ENCODE assay signal across 23 mouse cellular contexts in the genomic region with DNA sequence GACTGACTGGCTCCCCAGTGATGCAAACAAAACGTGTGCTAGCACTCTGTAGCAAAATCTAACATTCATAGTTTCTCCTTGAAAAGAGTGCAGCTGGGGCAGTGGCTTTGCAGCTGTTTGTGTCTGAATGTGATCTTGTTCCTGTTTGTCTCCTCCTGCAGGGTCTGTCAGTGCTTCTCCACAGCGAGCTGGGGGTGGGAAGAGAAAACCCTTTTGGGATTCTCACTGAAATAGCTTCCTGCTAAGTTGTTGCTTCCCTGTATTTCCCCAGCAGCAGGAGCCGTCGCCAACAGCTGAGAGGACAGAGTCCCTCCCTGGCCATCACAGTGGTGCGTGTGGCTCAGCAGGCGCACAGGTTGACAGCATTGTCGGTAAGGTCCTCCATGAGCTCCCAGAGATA. TPM values are rescaled to one million over a fixed set of nuclear protein-coding genes. Genes with fewer than 3 reads are reported as not detected.
DNase-seq lines count a peak whose midpoint lies in the region; ATAC-seq lines count a peak whose summit lies in the region.
"Had no signal": no experiment of that assay in that cellular context is flagged by ENCODE, and none has a peak within 500 bp of the region (broad histone marks: within the 10 kb centered on the region; RNA-seq: fewer than 3 reads in every experiment).

No protein-coding gene starts in this region.

- ATAC-seq in frontal cortex, adult (ENCODE audit: low TSS enrichment), result peak; percentile 41
- ATAC-seq: forebrain, embryonic 13.5 days; forebrain, embryonic 16.5 days; hindbrain, embryonic 16.5 days; Patski had no signal

- DNase-seq in frontal cortex, postnatal 10 days (ENCODE audit: low spot score in 2 of 2), result no peak
- DNase-seq in left cerebral cortex, postnatal 14 days (ENCODE audit: low spot score in 2 of 2), result peak; percentile 37 to 60
- no peak for DNase-seq in left cerebral cortex, postnatal 10 days (ENCODE audit: extremely low spot score in 1 of 2, low spot score in 2 of 2)
- peak; percentile 69 for DNase-seq in brain, adult 2 months (ENCODE audit: low read depth, low spot score)
- no peak for DNase-seq in spleen, postnatal 4 days (ENCODE audit: low spot score in 2 of 2)
- DNase-seq: adrenal gland, postnatal 10 days; adrenal gland, postnatal 36 days; B cell, adult 2 months; cerebellum, adult 11 months; cerebellum, adult 2 months; cerebellum, adult 9-11 months; cerebellum, postnatal 25 days; gastrocnemius, postnatal 25 days; heart, adult 18-20 months; heart, postnatal 10 days; heart, postnatal 36 days had no signal

- intact Hi-C loops in left cerebral cortex, postnatal 14 days (cut with DNase I), result no loop called here
- intact Hi-C loops in left cerebral cortex, postnatal 10 days (cut with DNase I), result no loop called here

RNA-seq across cellular contexts. Expression of a gene that starts 33.7 kb away (rescaled TPM):
- total RNA-seq in left cerebral cortex, postnatal 14 days (2021), result 10 to 100 TPM; 44.2 to 46.5 TPM
- 10 to 100 TPM; 47.9 to 56.2 TPM for total RNA-seq in left cerebral cortex, postnatal 10 days (2021)

RNA-seq across cellular contexts. Expression of a gene that starts 33.8 kb away (rescaled TPM):
- total RNA-seq in left cerebral cortex, postnatal 14 days (2021), result under 1 TPM in 1 of 2 experiments, not detected in 1; 0.19 TPM
- not detected for total RNA-seq in left cerebral cortex, postnatal 10 days (2021)
- total RNA-seq: adrenal gland, adult 18-20 months; adrenal gland, postnatal 36 days; gastrocnemius, adult 8-10 months; gastrocnemius, postnatal 25 days; heart, adult 18-20 months; heart, postnatal 10 days; heart, postnatal 36 days had no signal

Comparison
In these comparisons a context has a peak if more than half of its experiments do, and no peak if none do; other contexts are left out.
1. DNase-seq: peak in left cerebral cortex, postnatal 14 days (2 of 2) and brain, adult 2 months (single experiment); none in frontal cortex, postnatal 10 days (0 of 2), left cerebral cortex, postnatal 10 days (0 of 2) and spleen, postnatal 4 days (0 of 2).